Mouse (Mus musculus): ENCODE data around the gene Olfr380.

The Olfr380 gene

DNA sequence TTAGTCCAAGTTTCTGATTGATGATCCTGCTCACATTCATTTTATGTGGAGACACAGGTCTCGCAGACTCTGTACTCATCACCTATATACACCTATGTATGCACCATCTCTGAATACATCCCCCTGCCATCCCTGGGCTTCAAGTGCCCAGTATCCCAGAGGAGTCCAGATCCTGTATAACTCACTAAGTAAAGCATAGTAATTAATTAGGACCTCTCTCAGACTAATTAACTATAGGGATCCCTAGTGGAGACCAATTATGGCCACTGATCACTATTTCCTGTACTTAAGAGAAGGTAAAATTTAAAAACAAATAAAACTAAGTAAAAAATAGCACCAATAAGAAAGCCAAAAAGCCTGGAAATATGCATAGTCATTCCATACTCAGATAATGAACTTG lies at the start of gene Olfr380:
TSS of gene Olfr380 (minus strand) at position 101 of the 400 bp plus-strand sequence.
- DNase-seq (ENCODE audit: low read depth in 2 of 2, low spot score in 2 of 2), result no peak

DNA sequence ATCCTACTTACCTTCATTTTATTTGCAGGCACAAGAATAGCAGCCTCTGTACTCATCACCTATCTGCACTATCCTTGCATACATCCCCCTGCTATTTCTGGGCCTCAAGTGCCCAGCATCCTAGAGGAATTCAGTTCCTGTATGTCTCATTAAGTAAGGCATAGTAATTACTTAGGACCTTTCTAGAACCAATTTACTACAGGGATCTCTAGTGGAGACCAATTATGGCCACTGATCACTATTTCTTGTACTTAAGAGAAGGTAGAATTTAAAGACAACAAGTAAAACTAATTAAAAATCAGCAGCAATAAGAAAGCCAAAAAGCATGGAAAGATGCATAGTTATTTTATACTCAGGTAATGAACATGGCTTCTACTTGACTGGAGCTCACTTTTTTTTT lies 34.2 kb upstream of the Olfr380 start, which contains the start of gene Olfr381:
TSS of gene Olfr381 (minus strand) at position 101 of the 400 bp plus-strand sequence.
- no peak for DNase-seq (ENCODE audit: low read depth in 2 of 2, low spot score in 2 of 2)

- no peak for DNase-seq (ENCODE audit: low read depth in 2 of 2, low spot score in 2 of 2)
Observed at GRCm38 (mm10) chr11:73428377-73428776, 28.9 kb downstream of the Olfr380 start, which contains the start of gene Olfr378. Gene Olfr378, minus strand, starts transcription at chr11:73428477.

Measured in CD8-positive naive resting alpha-beta T cell, adult 2 months (primary cell).